Mouse (Mus musculus): ENCODE results near the gene Kcnf1. TPM values are rescaled to one million over a fixed set of nuclear protein-coding genes. Genes with fewer than 3 reads are reported as not detected.

Kcnf1 gene
- polyA plus RNA-seq (2011; ENCODE audit: insufficient read depth, insufficient read length, low read depth, missing spikeins) = 0.18 and 0.25 TPM in 2 replicates

DNA sequence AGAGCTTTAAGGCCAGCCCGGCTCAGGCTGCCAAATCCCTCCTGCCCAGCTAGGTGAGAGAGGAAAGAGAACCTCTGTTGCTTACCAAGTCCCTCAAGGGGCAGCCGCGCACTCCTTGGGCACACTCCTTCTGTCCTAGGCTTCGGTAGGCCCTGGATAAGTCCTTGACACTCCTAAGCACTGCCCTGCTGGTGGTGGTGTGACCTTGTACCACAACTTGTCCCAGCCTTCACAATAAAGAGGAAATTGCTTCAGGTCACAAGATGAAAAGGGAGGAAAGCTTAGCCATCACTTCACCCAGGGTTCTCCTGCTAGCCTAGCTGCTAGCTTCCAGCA, at the start of gene Kcnf1:
Gene Kcnf1 (minus strand): TSS at position 132 of the 336 bp plus-strand sequence.
- H3K36me3 ChIP-seq (ENCODE audit: control insufficient read depth, insufficient read depth, low read length, poor library complexity, severe bottlenecking) = no peaks in the 10 kb centered on the region

DNA sequence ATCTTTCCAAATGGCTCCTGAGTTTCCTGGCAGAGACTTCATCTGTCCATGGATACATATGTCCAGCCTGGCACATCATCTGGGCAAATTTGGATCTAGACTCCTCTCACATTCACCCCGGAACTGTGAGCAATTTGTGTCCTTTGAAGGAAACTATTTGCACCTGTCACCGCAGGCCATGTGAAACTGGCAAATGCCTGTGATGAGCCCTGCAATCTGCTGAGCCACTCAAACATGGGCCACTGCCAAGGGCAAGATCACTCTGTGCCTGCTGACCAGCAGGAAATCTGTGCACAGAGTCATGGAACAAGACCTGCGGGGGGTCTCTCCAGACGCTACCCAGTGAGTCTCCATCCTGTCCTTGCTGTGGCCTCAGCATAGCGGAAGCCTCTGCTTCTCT, 48.3 kb upstream of the Kcnf1 start:
- no peak overlapping the region for H3K9ac ChIP-seq (ENCODE audit: low read depth, poor library complexity, severe bottlenecking)
- H3K27ac ChIP-seq (ENCODE audit: insufficient read depth, low read length) = no peak overlapping the region
- H3K9me3 ChIP-seq (replicated peaks; ENCODE audit: control insufficient read depth, insufficient read depth, low read length, poor library complexity, severe bottlenecking) = no peaks in the 10 kb centered on the region
- TF ChIP-seq EP300 (IDR thresholded peaks at IDR 0.05; ENCODE audit: insufficient read depth, low read depth, low read length) = no peak
- TF ChIP-seq CTCF (IDR thresholded peaks at IDR 0.05; ENCODE audit: low read depth, low read length) = no peak
- no peak for TF ChIP-seq POLR2A (IDR thresholded peaks at IDR 0.05; ENCODE audit: insufficient read depth, low read length)
- no peak overlapping the region for H3K4me3 ChIP-seq (ENCODE audit: low read depth, low read length)
- H3K27me3 ChIP-seq (ENCODE audit: control insufficient read depth, insufficient read depth, low read length, poor library complexity, severe bottlenecking) = no peaks in the 10 kb centered on the region
- no peaks in the 10 kb centered on the region for H3K36me3 ChIP-seq (ENCODE audit: control insufficient read depth, insufficient read depth, low read length, poor library complexity, severe bottlenecking)
- no peaks in the 10 kb centered on the region for H3K4me1 ChIP-seq (ENCODE audit: control insufficient read depth, insufficient read depth, low read length)

More for the DNA sequence above, at the start of gene Kcnf1:
- Histone ChIP-seq H3K9me3 (replicated peaks; ENCODE audit: control insufficient read depth, insufficient read depth, low read length, poor library complexity, severe bottlenecking) (no peaks in the 10 kb centered on the region), H3K4me3 (ENCODE audit: low read depth, low read length) (peak within 1 kb of the TSS; percentile 43), H3K9ac (ENCODE audit: low read depth, poor library complexity, severe bottlenecking) (0 out of 2 replicates have a peak within 1 kb of the TSS, but pooled peaks have one; percentile 13), H3K27ac (ENCODE audit: insufficient read depth, low read length) (no peak within 1 kb of the TSS), H3K4me1 (ENCODE audit: control insufficient read depth, insufficient read depth, low read length) (peaks cover 3% of the 10 kb centered on the region), H3K27me3 (ENCODE audit: control insufficient read depth, insufficient read depth, low read length, poor library complexity, severe bottlenecking) (no peaks in the 10 kb centered on the region; the same call in 1 of the 2 replicates)
- no peak for TF ChIP-seq CTCF (IDR thresholded peaks at IDR 0.05; ENCODE audit: low read depth, low read length)
- TF ChIP-seq EP300 (IDR thresholded peaks at IDR 0.05; ENCODE audit: insufficient read depth, low read depth, low read length) = no peak
- TF ChIP-seq POLR2A (IDR thresholded peaks at IDR 0.05; ENCODE audit: insufficient read depth, low read length) = no peak

DNA sequence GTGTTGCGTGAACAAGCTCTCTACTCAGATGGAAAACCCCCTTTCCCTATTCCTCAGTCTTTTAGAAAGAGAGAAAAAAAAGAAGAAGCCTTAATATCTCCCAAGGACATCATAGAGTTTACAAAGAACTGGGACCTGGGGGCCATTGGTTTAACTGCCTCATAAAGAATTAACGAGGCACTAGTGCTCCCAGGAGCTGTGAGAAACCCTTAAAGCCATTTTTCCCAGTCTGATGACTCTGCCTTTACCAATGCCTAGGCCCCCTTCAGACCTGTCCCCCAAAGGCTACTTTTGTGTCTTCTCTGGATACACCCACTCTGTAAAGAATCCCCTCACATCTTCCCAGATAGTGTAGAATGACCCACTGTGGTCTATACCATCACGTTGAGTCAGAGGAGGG, 46.4 kb upstream of the Kcnf1 start:
- no peak overlapping the region for H3K27ac ChIP-seq (ENCODE audit: insufficient read depth, low read length)
- TF ChIP-seq EP300 (IDR thresholded peaks at IDR 0.05; ENCODE audit: insufficient read depth, low read depth, low read length) (no peak), CTCF (IDR thresholded peaks at IDR 0.05; ENCODE audit: low read depth, low read length) (no peak), POLR2A (IDR thresholded peaks at IDR 0.05; ENCODE audit: insufficient read depth, low read length) (no peak)
- H3K9ac ChIP-seq (ENCODE audit: low read depth, poor library complexity, severe bottlenecking) = no peak overlapping the region
- no peak overlapping the region for H3K4me3 ChIP-seq (ENCODE audit: low read depth, low read length)
- no peaks in the 10 kb centered on the region for H3K9me3 ChIP-seq (replicated peaks; ENCODE audit: control insufficient read depth, insufficient read depth, low read length, poor library complexity, severe bottlenecking)
- no peaks in the 10 kb centered on the region for H3K4me1 ChIP-seq (ENCODE audit: control insufficient read depth, insufficient read depth, low read length)
- no peaks in the 10 kb centered on the region for H3K27me3 ChIP-seq (ENCODE audit: control insufficient read depth, insufficient read depth, low read length, poor library complexity, severe bottlenecking)
- no peaks in the 10 kb centered on the region for H3K36me3 ChIP-seq (ENCODE audit: control insufficient read depth, insufficient read depth, low read length, poor library complexity, severe bottlenecking)

DNA sequence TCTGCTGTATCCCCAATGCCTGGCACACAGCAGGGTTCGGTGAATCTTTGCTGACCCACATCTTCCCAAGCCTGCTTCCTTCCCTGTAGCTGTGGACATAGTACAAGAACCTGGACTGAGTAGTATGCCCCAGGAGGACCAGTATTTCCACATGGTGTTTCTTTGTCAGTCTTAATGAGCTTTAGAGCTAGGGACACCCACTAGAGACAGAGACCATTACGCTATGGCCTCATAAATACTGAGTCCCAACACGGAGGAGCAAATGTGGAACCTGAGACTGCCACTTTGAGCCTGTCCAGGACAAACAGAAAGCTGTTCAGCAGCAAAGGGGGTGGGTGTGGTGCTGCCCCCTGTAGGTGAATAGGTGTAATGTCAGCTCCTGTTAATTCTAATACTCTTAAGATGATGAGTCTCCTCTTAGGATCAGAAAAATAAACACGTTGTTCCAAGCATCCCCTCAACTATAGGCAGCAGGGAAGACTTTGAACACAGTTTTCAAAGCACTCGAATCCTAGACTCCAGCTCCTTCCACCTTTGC, 45.3 kb upstream of the Kcnf1 start:
- no peaks in the 10 kb centered on the region for H3K27me3 ChIP-seq (ENCODE audit: control insufficient read depth, insufficient read depth, low read length, poor library complexity, severe bottlenecking)
- no peak overlapping the region for H3K27ac ChIP-seq (ENCODE audit: insufficient read depth, low read length)
- H3K9me3 ChIP-seq (replicated peaks; ENCODE audit: control insufficient read depth, insufficient read depth, low read length, poor library complexity, severe bottlenecking) = no peaks in the 10 kb centered on the region
- no peaks in the 10 kb centered on the region for H3K4me1 ChIP-seq (ENCODE audit: control insufficient read depth, insufficient read depth, low read length)
- H3K36me3 ChIP-seq (ENCODE audit: control insufficient read depth, insufficient read depth, low read length, poor library complexity, severe bottlenecking) = no peaks in the 10 kb centered on the region
- TF ChIP-seq POLR2A (IDR thresholded peaks at IDR 0.05; ENCODE audit: insufficient read depth, low read length) (no peak), EP300 (IDR thresholded peaks at IDR 0.05; ENCODE audit: insufficient read depth, low read depth, low read length) (no peak), CTCF (IDR thresholded peaks at IDR 0.05; ENCODE audit: low read depth, low read length) (peak; percentile 57)
- no peak overlapping the region for H3K9ac ChIP-seq (ENCODE audit: low read depth, poor library complexity, severe bottlenecking)
- no peak overlapping the region for H3K4me3 ChIP-seq (ENCODE audit: low read depth, low read length)

DNA sequence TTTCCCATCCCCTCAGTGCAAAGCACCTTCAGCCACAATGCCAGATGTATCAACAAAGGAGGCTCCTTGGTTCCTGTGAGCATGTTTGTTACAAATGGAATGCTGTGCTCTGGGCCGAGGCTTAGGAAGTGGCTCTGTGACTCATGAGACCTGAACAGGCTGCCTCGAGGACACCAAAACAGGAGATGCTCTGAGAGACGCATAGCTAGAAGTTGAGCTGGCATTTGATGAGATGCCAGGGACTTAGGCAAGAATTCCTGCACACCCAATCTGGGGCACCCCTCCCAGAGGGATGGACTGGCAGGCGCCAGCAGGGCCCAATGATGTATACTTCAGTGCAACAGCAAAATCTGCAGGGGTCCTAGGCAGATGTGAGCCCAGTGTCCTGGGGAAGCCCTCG, 43.9 kb upstream of the Kcnf1 start:
- Histone ChIP-seq H3K36me3 (ENCODE audit: control insufficient read depth, insufficient read depth, low read length, poor library complexity, severe bottlenecking) (no peaks in the 10 kb centered on the region), H3K4me1 (ENCODE audit: control insufficient read depth, insufficient read depth, low read length) (no peaks in the 10 kb centered on the region), H3K27me3 (ENCODE audit: control insufficient read depth, insufficient read depth, low read length, poor library complexity, severe bottlenecking) (no peaks in the 10 kb centered on the region), H3K9me3 (replicated peaks; ENCODE audit: control insufficient read depth, insufficient read depth, low read length, poor library complexity, severe bottlenecking) (no peaks in the 10 kb centered on the region), H3K4me3 (ENCODE audit: low read depth, low read length) (no peak overlapping the region), H3K27ac (ENCODE audit: insufficient read depth, low read length) (no peak overlapping the region), H3K9ac (ENCODE audit: low read depth, poor library complexity, severe bottlenecking) (no peak overlapping the region)
- TF ChIP-seq CTCF (IDR thresholded peaks at IDR 0.05; ENCODE audit: low read depth, low read length) = no peak

DNA sequence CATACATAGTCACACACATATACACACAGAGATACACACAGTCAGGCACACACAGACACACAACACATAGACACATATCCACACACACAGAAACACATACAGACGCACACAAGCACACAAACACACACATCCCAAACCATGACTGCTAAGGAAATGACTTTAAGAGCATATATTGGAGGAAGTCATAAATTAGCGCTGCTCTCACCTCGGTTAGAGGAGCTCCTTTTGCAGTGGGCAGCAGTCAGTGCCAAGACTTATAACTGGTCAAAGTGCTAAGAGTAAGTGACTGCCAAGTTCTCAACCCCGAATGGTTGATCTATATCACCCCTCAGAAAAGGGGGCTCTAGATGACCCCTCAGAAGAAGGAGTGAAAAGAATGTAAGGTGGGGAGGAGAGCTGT, 42.4 kb upstream of the Kcnf1 start:
- H3K9ac ChIP-seq (ENCODE audit: low read depth, poor library complexity, severe bottlenecking) = no peak overlapping the region
- TF ChIP-seq CTCF (IDR thresholded peaks at IDR 0.05; ENCODE audit: low read depth, low read length) (no peak), POLR2A (IDR thresholded peaks at IDR 0.05; ENCODE audit: insufficient read depth, low read length) (no peak), EP300 (IDR thresholded peaks at IDR 0.05; ENCODE audit: insufficient read depth, low read depth, low read length) (no peak)
- no peaks in the 10 kb centered on the region for H3K36me3 ChIP-seq (ENCODE audit: control insufficient read depth, insufficient read depth, low read length, poor library complexity, severe bottlenecking)
- H3K27me3 ChIP-seq (ENCODE audit: control insufficient read depth, insufficient read depth, low read length, poor library complexity, severe bottlenecking) = no peaks in the 10 kb centered on the region
- H3K4me3 ChIP-seq (ENCODE audit: low read depth, low read length) = no peak overlapping the region
- 0 out of 2 replicates have a peak, but pooled peaks cover 2% of the 10 kb centered on the region for H3K9me3 ChIP-seq (replicated peaks; ENCODE audit: control insufficient read depth, insufficient read depth, low read length, poor library complexity, severe bottlenecking)
- H3K4me1 ChIP-seq (ENCODE audit: control insufficient read depth, insufficient read depth, low read length) = no peaks in the 10 kb centered on the region
- no peak overlapping the region for H3K27ac ChIP-seq (ENCODE audit: insufficient read depth, low read length)

Data from ES-Bruce4 (cell line).